Mouse (Mus musculus): ENCODE measurements around the gene C9.

DNA sequence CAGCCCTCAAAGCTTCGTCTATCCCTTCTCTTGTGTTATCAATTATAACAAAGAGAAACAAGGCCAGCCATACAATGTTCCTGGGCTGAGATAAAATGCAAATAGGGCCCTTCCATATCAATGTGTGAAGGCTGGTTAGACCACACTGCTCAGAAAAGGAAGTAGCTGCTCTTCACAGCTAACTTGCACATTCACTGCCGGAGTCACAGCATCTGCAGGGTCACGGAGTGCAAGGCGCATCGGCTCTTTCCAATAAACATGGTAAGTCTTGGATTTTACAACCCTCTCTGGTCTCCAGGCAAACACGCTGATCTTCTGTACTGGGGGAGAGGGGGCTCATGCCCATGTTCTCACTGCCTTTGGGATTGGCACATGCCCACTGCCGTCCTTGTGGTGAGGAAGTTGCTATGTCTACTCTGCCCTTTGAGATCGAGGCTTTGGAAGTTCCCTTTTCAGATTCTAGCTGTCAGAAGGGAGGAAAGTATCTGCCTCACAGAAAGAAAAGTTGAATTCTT lies 77.6 kb downstream of the C9 start, which contains the start of gene Fyb:
- TF ChIP-seq CTCF (IDR thresholded peaks at IDR 0.05; ENCODE audit: borderline replicate concordance, extremely low read depth, insufficient read depth, insufficient read length) (no peak), POLR2A (IDR thresholded peaks at IDR 0.05; ENCODE audit: borderline replicate concordance, extremely low read depth, insufficient read depth, insufficient read length, poor library complexity, severe bottlenecking) (no peak)
